Mouse (Mus musculus): Measurements from ENCODE around the gene C530008M17Rik. TPM values are rescaled to one million over a fixed set of nuclear protein-coding genes. Genes with fewer than 3 reads are reported as not detected.

The C530008M17Rik gene
- 51.0 and 56.9 TPM in 2 replicates for polyA plus RNA-seq (2014; fragmentation: Nextera tagmentation; extraction: Ambion mirVana)

DNA sequence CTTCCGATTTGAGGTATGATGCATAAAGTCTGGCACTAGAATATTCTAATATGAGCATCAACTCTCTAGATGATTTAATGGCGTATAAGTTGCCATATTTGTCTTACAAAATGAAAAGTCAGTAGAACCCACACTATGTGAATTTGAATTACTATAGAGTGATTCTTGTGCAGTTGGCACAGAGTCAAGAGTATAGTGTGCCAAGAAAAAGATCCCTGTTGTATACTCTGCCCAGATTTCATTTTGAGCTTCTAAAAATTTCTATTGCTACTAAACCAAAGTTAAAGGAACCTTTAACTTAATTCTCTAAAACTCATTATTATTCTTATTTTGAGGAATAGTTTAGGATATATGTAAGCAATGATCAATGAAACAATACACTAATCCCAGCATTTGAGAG is at the start of gene C530008M17Rik:
Gene C530008M17Rik (plus strand): TSS at position 301 of the 400 bp plus-strand sequence.
- Histone ChIP-seq H3K9ac (peak within 1 kb of the TSS; percentile 100), H3K27me3 (ENCODE audit: control insufficient read depth, insufficient read depth, low read length) (no peaks in the 10 kb centered on the region), H3K9me3 (ENCODE audit: control insufficient read depth, low read length) (no peaks in the 10 kb centered on the region), H3K4me1 (replicated peaks; ENCODE audit: control insufficient read depth, insufficient read depth, low read length) (peaks cover 26% of the 10 kb centered on the region), H3K27ac (peak within 1 kb of the TSS; percentile 100), H3K4me2 (replicated peaks) (peak within 1 kb of the TSS; percentile 55), H3K36me3 (replicated peaks; ENCODE audit: control insufficient read depth, insufficient read depth) (no peaks in the 10 kb centered on the region), H3K4me3 (replicated peaks; ENCODE audit: low read length) (peak within 1 kb of the TSS; percentile 98)
- 77% methylated on average over 2 of the region's 2 CpGs for WGBS
- DNase-seq (ENCODE audit: low spot score) (no peak), ATAC-seq (ENCODE audit: low FRiP score) (no peak)

DNA sequence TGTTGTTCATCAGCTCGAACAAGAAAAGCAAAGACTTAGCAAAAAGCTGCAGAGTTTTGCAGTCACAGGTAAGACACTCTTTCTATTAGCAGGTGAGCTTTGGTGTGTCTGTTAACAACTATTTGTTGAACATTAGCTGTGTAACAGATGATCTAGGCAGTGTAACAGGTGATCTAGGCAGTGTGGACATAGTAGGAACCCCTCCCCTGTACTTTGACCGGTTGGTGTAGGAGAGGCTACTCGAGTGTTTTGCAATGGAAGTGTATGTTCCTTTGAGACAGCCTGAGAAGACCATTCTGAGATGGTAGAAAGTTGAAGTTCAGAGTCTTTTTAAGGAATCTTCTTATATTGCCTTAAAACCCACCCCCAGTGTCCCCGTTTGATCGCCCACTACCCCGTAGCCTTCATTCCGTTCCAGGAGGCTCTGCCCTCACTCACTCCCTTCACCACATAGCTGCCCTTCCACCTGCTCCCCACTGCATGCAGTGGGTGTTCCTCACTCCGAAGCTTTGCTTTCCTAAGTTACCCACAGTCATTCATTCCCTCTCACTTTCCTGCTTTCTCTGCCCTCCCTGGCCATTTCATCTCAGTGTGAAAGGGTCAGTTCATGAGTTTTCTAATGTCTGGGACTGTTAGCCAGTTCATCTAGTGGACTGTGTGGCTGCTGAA is 46.5 kb upstream of the C530008M17Rik start:
- no peak overlapping the region for H3K27ac ChIP-seq
- DNase-seq (ENCODE audit: low spot score) (no peak), ATAC-seq (ENCODE audit: low FRiP score) (no peak)
- peaks cover 69% of the 10 kb centered on the region for H3K36me3 ChIP-seq (replicated peaks; ENCODE audit: control insufficient read depth, insufficient read depth)
- 95% methylated on average over 8 of the region's 8 CpGs for WGBS
- no peak overlapping the region for H3K9ac ChIP-seq
- no peak overlapping the region for H3K4me2 ChIP-seq (replicated peaks)
- no peaks in the 10 kb centered on the region for H3K4me1 ChIP-seq (replicated peaks; ENCODE audit: control insufficient read depth, insufficient read depth, low read length)
- no peaks in the 10 kb centered on the region for H3K9me3 ChIP-seq (ENCODE audit: control insufficient read depth, low read length)
- no peak overlapping the region for H3K4me3 ChIP-seq (replicated peaks; ENCODE audit: low read length)
- H3K27me3 ChIP-seq (ENCODE audit: control insufficient read depth, insufficient read depth, low read length) = no peaks in the 10 kb centered on the region

DNA sequence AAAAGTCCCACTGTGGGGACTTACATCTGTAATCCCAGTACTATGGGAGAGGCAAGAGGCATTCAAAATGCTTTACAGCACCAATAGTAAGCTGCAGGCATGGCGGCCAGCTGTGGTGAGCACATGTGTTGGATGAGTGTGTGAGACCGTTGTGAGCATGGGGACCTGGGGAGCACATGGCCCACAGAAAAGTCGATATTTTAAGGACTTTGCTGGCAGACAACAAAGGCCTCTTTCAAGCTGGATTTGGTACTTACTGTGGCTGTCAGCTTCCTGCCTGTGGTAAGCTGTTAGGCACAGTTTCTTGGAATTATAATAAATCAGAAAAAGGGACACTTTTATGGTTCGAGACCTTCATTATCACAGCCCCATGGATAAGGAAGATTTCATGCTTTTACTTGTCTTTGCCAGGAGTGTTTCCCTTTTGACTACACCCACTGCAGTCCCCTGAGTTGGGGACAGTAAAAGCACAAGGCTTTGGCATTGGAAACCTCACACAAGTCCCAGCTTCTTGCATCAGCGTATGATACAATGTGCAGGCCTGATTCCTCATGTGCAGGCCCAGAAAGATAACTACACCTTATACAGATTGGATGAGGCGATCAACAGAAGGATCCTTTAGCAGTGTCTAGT is 43.3 kb upstream of the C530008M17Rik start:
- DNase-seq (ENCODE audit: low spot score) (no peak), ATAC-seq (ENCODE audit: low FRiP score) (no peak)
- WGBS = 87% methylated on average over 6 of the region's 6 CpGs
- H3K27me3 ChIP-seq (ENCODE audit: control insufficient read depth, insufficient read depth, low read length) = no peaks in the 10 kb centered on the region
- peaks cover 77% of the 10 kb centered on the region for H3K36me3 ChIP-seq (replicated peaks; ENCODE audit: control insufficient read depth, insufficient read depth)
- no peaks in the 10 kb centered on the region for H3K9me3 ChIP-seq (ENCODE audit: control insufficient read depth, low read length)
- H3K4me3 ChIP-seq (replicated peaks; ENCODE audit: low read length) = no peak overlapping the region
- no peak overlapping the region for H3K27ac ChIP-seq
- H3K4me2 ChIP-seq (replicated peaks) = no peak overlapping the region
- no peaks in the 10 kb centered on the region for H3K4me1 ChIP-seq (replicated peaks; ENCODE audit: control insufficient read depth, insufficient read depth, low read length)
- H3K9ac ChIP-seq = no peak overlapping the region

DNA sequence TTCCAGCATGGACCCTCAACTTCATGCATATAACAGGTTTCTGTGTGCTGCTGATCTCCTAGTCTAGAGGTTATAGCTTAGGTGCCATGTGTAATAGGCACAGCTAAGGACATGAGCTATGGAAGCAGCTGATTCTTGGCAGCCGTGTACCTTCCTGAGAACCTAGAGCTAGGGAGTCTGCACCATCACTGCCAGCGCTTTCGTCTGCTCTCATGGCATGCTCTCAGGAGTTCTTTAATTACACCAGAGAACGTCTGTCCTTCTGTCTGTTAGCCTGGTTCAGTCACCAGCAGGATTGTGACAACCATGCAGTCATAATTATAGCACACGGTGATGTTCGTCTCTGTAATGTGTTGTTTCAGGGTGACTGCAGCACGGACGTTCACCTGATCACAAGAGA is 41.0 kb upstream of the C530008M17Rik start:
- no peaks in the 10 kb centered on the region for H3K4me1 ChIP-seq (replicated peaks; ENCODE audit: control insufficient read depth, insufficient read depth, low read length)
- DNase-seq (ENCODE audit: low spot score) (no peak), ATAC-seq (ENCODE audit: low FRiP score) (no peak)
- no peaks in the 10 kb centered on the region for H3K27me3 ChIP-seq (ENCODE audit: control insufficient read depth, insufficient read depth, low read length)
- H3K4me3 ChIP-seq (replicated peaks; ENCODE audit: low read length) = no peak overlapping the region
- H3K9ac ChIP-seq = no peak overlapping the region
- H3K27ac ChIP-seq = no peak overlapping the region
- 94% methylated on average over 8 of the region's 8 CpGs for WGBS
- H3K9me3 ChIP-seq (ENCODE audit: control insufficient read depth, low read length) = no peaks in the 10 kb centered on the region
- peaks cover 73% of the 10 kb centered on the region for H3K36me3 ChIP-seq (replicated peaks; ENCODE audit: control insufficient read depth, insufficient read depth)
- H3K4me2 ChIP-seq (replicated peaks) = no peak overlapping the region

DNA sequence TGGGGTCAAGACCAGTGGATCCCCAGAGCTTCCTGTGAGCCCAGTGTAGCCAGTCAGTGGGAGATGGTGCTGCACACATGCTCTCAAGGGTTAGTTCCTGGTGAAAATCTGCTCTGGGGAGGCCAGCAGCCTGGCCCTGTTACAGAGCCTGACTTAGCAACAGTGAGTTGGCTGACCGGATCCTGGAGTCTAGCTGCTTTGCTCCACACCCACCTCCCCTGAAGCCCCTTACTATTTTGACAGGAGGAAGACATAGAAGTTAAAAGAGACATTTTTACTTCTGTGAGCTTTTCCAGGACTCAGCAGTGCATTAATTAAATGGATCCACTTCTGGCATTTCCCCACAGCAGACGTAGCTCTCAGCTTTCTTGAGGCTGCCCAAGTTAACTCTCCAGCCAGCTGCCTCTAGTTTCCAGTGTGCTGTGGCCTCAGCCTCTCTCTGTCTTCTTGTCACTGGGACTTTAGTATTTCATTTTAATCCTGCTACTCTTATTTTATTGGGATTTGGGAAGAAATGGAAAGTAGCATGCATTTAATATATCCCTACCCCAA is 40.0 kb upstream of the C530008M17Rik start:
- H3K36me3 ChIP-seq (replicated peaks; ENCODE audit: control insufficient read depth, insufficient read depth) = peaks cover 65% of the 10 kb centered on the region
- DNase-seq (ENCODE audit: low spot score) = no peak

DNA sequence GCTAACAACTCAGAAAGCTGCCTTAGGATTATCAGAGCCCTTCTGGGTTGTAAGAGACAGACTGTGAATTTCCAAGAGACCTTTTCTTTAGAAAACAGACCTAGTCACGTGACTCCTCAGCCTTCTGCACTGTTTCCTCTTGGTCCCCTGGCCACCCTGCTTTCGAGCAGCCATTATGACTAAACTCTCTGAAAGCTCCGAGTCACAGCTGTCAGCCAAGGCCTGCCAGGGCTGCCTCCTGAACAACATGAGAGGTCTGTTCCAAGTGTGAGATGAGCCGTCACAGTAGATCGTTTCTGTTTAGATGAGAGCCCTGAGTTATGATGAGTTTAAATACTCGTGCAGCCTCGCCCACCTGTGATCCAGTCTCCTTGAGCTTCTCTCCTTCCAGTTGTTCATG is 37.6 kb upstream of the C530008M17Rik start:
- Histone ChIP-seq H3K9me3 (ENCODE audit: control insufficient read depth, low read length) (no peaks in the 10 kb centered on the region), H3K36me3 (replicated peaks; ENCODE audit: control insufficient read depth, insufficient read depth) (peaks cover 52% of the 10 kb centered on the region), H3K4me2 (replicated peaks) (no peak overlapping the region), H3K9ac (no peak overlapping the region), H3K4me3 (replicated peaks; ENCODE audit: low read length) (no peak overlapping the region), H3K27me3 (ENCODE audit: control insufficient read depth, insufficient read depth, low read length) (no peaks in the 10 kb centered on the region), H3K4me1 (replicated peaks; ENCODE audit: control insufficient read depth, insufficient read depth, low read length) (no peaks in the 10 kb centered on the region), H3K27ac (no peak overlapping the region)
- ATAC-seq (ENCODE audit: low FRiP score) = no peak
- no peak for DNase-seq (ENCODE audit: low spot score)
- 88% methylated on average over 7 of the region's 7 CpGs for WGBS

More for the DNA sequence above, 40.0 kb upstream of the C530008M17Rik start:
- ATAC-seq (ENCODE audit: low FRiP score) = no peak
- WGBS = 88% methylated on average over 2 of the region's 2 CpGs
- no peak overlapping the region for H3K4me3 ChIP-seq (replicated peaks; ENCODE audit: low read length)
- no peaks in the 10 kb centered on the region for H3K9me3 ChIP-seq (ENCODE audit: control insufficient read depth, low read length)
- no peak overlapping the region for H3K27ac ChIP-seq
- H3K4me1 ChIP-seq (replicated peaks; ENCODE audit: control insufficient read depth, insufficient read depth, low read length) = no peaks in the 10 kb centered on the region
- H3K27me3 ChIP-seq (ENCODE audit: control insufficient read depth, insufficient read depth, low read length) = no peaks in the 10 kb centered on the region
- H3K4me2 ChIP-seq (replicated peaks) = no peak overlapping the region
- no peak overlapping the region for H3K9ac ChIP-seq

DNA sequence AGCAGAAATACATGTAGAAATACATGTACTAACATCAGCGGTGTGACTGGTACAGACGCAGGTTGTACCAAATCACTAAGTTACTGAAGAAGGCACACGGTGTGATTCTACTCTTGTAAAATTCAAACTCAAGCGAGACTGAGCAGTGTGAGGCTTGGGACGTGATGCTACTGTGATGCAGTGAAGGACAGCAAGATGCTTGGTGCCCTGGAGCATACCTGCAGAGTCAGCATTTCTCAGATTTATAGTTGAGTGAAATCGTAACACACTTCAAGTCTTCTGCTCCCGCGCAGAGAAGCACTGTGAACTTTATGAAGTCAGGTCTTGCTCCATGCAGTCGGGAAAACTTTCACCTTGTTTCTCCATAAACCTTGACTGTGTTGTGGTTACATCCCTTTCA is 32.6 kb upstream of the C530008M17Rik start:
- Histone ChIP-seq H3K4me3 (replicated peaks; ENCODE audit: low read length) (no peak overlapping the region), H3K27ac (no peak overlapping the region), H3K4me1 (replicated peaks; ENCODE audit: control insufficient read depth, insufficient read depth, low read length) (no peaks in the 10 kb centered on the region), H3K36me3 (replicated peaks; ENCODE audit: control insufficient read depth, insufficient read depth) (peaks cover 14% of the 10 kb centered on the region; the same call in 1 of the 2 replicates), H3K9me3 (ENCODE audit: control insufficient read depth, low read length) (no peaks in the 10 kb centered on the region), H3K9ac (no peak overlapping the region), H3K4me2 (replicated peaks) (no peak overlapping the region), H3K27me3 (ENCODE audit: control insufficient read depth, insufficient read depth, low read length) (no peaks in the 10 kb centered on the region)
- DNase-seq (ENCODE audit: low spot score) (no peak), ATAC-seq (ENCODE audit: low FRiP score) (no peak)
- WGBS = 97% methylated on average over 9 of the region's 9 CpGs

DNA sequence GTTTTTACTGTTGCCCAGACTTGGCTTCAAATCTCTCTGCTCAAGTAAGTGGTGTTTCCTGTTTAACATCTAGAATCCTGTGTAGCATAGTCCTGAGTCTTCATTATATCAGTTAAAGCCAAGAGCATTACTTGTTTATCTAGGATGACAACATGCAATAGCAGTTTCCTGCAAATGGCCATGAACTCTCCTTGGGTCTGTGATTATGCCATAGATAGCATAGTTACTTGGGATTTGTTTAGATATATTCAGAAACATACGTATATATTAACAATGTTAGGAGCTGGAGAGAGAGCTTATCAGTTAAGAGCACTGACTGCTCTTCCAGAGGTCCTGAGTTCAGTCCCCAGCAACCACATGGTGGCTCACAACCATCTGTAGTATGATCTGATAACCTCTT is 28.5 kb upstream of the C530008M17Rik start:
- 89% methylated on average over 1 of the region's 1 CpGs for WGBS
- DNase-seq (ENCODE audit: low spot score) = no peak
- H3K9ac ChIP-seq = no peak overlapping the region

DNA sequence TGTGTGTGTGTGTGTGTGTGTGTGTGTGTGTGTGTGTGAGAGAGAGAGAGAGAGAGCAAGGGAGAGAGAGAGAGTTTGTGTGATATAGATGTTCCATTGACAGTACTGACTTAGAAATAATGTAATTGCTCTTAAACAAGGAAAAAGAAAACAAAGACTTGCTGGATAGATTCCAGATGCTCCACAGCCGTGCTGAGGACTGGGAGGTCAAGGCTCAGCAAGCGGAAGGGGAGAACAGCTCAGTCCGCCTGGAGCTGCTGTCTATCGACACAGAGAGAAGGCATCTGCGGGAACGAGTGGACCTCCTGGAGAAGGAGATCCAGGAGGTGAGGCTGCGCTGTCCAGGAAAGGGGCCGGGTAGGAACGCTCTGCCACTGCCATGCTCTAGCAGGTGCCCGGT is 22.3 kb upstream of the C530008M17Rik start:
- Histone ChIP-seq H3K9me3 (ENCODE audit: control insufficient read depth, low read length) (no peaks in the 10 kb centered on the region), H3K27me3 (ENCODE audit: control insufficient read depth, insufficient read depth, low read length) (no peaks in the 10 kb centered on the region), H3K27ac (no peak overlapping the region), H3K4me3 (replicated peaks; ENCODE audit: low read length) (no peak overlapping the region), H3K4me1 (replicated peaks; ENCODE audit: control insufficient read depth, insufficient read depth, low read length) (no peaks in the 10 kb centered on the region), H3K9ac (no peak overlapping the region), H3K4me2 (replicated peaks) (no peak overlapping the region), H3K36me3 (replicated peaks; ENCODE audit: control insufficient read depth, insufficient read depth) (peaks cover 45% of the 10 kb centered on the region)
- ATAC-seq (ENCODE audit: low FRiP score) (no peak), DNase-seq (ENCODE audit: low spot score) (no peak)
- WGBS = 85% methylated on average over 10 of the region's 10 CpGs

More for the DNA sequence above, 28.5 kb upstream of the C530008M17Rik start:
- no peaks in the 10 kb centered on the region for H3K27me3 ChIP-seq (ENCODE audit: control insufficient read depth, insufficient read depth, low read length)
- H3K4me1 ChIP-seq (replicated peaks; ENCODE audit: control insufficient read depth, insufficient read depth, low read length) = no peaks in the 10 kb centered on the region
- ATAC-seq (ENCODE audit: low FRiP score) = no peak
- H3K4me3 ChIP-seq (replicated peaks; ENCODE audit: low read length) = no peak overlapping the region
- no peak overlapping the region for H3K27ac ChIP-seq
- no peaks in the 10 kb centered on the region for H3K9me3 ChIP-seq (ENCODE audit: control insufficient read depth, low read length)
- H3K36me3 ChIP-seq (replicated peaks; ENCODE audit: control insufficient read depth, insufficient read depth) = peaks cover 22% of the 10 kb centered on the region
- H3K4me2 ChIP-seq (replicated peaks) = no peak overlapping the region

Measured in hindbrain, embryonic 14.5 days (tissue).